Mouse (Mus musculus) activated CD4-positive, CD25-positive, alpha-beta regulatory T cell, adult 4 months (primary cell): Measurements from ENCODE around the gene Myh8. TPM values are rescaled to one million over a fixed set of nuclear protein-coding genes. Genes with fewer than 3 reads are reported as not detected.

Experiments used
- polyA plus RNA-seq, 2 experiments: library from polyadenylated mRNA; unstranded; fragments of 100-300 nt; shearing (Covaris generic); gene quantifications; one replicate each; pipeline ENCODE4 v1.2.1; 2017

Gene Myh8
- polyA plus RNA-seq, 2 experiments from 2014 or later: 0.28 TPM; not detected in 1

Other genes with a start within 250 kb of the Myh8 start
- gene Adprm, start 224.5 kb upstream of the Myh8 start, polyA plus RNA-seq: 10 to 100 TPM; 66.8 to 67.3 TPM
- gene Sco1, start 224.5 kb upstream of the Myh8 start, polyA plus RNA-seq: 1 to 10 TPM; 6.9 to 8.9 TPM
- under 1 TPM in 1 of 2 experiments, not detected in 1; 0.19 TPM for gene Myh3, start 198.8 kb upstream of the Myh8 start, polyA plus RNA-seq
- gene Myh2, start 106.1 kb upstream of the Myh8 start, polyA plus RNA-seq: not detected
- gene Myh1, start 77.1 kb upstream of the Myh8 start, polyA plus RNA-seq: not detected
- under 1 TPM in 1 of 2 experiments, not detected in 1; 0.09 TPM for gene Myh4, start 39.1 kb upstream of the Myh8 start, polyA plus RNA-seq
- under 1 TPM in 1 of 2 experiments, not detected in 1; 0.21 TPM for gene Myh13, start 44.5 kb downstream of the Myh8 start, polyA plus RNA-seq
- gene Gas7, start 178.3 kb downstream of the Myh8 start, polyA plus RNA-seq: under 1 TPM; 0.34 to 0.52 TPM